Comparison of ENCODE assay signal across 8 mouse cellular contexts in the genomic region with DNA sequence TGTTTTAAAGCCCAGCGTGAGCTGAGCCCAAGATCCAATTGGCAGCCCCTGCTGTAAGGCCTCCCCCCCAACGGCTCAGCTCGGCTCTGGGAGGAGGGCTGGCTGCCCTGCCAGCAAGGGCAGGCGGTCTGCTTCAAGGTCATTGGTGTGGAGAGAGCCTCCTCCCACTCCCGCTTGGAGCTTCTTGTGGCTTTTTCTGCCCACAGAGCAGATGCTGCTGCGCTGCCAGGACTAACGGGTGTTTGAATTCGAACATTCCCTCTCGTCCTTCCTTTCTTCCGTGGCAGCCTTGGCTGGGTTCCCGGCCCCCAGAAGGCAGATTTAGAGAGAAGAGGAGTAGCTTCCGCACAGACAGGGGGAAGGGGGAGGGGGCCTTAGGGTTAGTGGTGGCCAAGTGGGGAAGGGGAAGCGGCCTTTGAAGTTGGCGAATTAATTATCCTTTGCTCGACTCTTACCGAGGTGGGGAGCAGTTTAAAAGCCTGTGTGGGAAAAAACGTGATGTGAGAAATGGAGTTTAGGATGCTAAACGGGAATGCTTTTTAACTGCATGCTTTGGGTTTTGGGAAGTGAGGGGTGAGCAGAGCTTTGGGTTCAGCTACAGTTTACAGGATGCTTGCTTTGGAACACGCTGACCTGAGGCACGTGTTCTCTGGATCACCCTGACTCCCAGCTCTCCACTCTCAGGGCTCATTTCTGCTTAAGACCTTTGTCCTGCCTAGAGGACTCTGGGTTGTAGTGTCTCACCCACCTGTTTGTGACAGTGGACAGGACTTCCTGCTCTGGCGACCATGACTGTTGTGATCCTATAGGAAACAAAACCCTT.
DNase-seq lines count a peak whose midpoint lies in the region; ATAC-seq and TF ChIP-seq lines count a peak whose summit lies in the region.

No protein-coding gene starts in this region.

- H3K36me3 ChIP-seq in embryonic facial prominence, embryonic 11.5 days (replicated peaks; ENCODE audit: control insufficient read depth, insufficient read depth, low read depth, low read length): no peaks in the 10 kb centered on the region
- no peaks in the 10 kb centered on the region for H3K36me3 ChIP-seq in heart, embryonic 14.5 days (ENCODE audit: control insufficient read depth, insufficient read depth, low read length)
- no peaks in the 10 kb centered on the region for H3K36me3 ChIP-seq in liver, embryonic 14.5 days (replicated peaks; ENCODE audit: control insufficient read depth, insufficient read depth, low read depth)
- H3K36me3 ChIP-seq in neural tube, embryonic 15.5 days: no peaks in the 10 kb centered on the region

- H3K9ac ChIP-seq in embryonic facial prominence, embryonic 11.5 days (replicated peaks; ENCODE audit: low read length): peak overlapping the region; percentile 23; the same call in 1 of the 2 replicates
- H3K9ac ChIP-seq in heart, embryonic 14.5 days (ENCODE audit: low read length): peak overlapping the region; percentile 58
- no peak overlapping the region for H3K9ac ChIP-seq in liver, embryonic 14.5 days (replicated peaks)
- peak overlapping the region; percentile 30; the same call in 1 of the 2 replicates for H3K9ac ChIP-seq in neural tube, embryonic 15.5 days (replicated peaks)

- peak; percentile 57; the same call in 1 of the 2 replicates for ATAC-seq in embryonic facial prominence, embryonic 11.5 days (replicated peaks; ENCODE audit: insufficient number of reproducible peaks, low FRiP score, low TSS enrichment, low read depth)
- ATAC-seq in heart, embryonic 14.5 days (ENCODE audit: insufficient number of reproducible peaks, insufficient read depth, low FRiP score, low read depth): peak; percentile 74
- ATAC-seq in liver, embryonic 14.5 days (ENCODE audit: insufficient read depth): no peak
- ATAC-seq in neural tube, embryonic 15.5 days (ENCODE audit: low FRiP score): peak; percentile 89

- H3K4me3 ChIP-seq in embryonic facial prominence, embryonic 11.5 days (ENCODE audit: low read depth, low read length): 0 out of 2 replicates have a peak overlapping the region, but pooled peaks have one; percentile 2
- peak overlapping the region; percentile 11 to 16; a peak in 3 of 4 replicates for H3K4me3 ChIP-seq in heart, embryonic 14.5 days (ENCODE audit: control insufficient read depth in 1 of 2, insufficient read depth in 1 of 2, low read depth in 1 of 2, low read length in 2 of 2)
- H3K4me3 ChIP-seq in liver, embryonic 14.5 days (ENCODE audit: insufficient read depth in 1 of 2, low read depth in 2 of 2, low read length in 2 of 2): no peak overlapping the region
- H3K4me3 ChIP-seq in neural tube, embryonic 15.5 days (replicated peaks): no peak overlapping the region

- no peak for TF ChIP-seq EP300 in liver, embryonic 14.5 days (IDR thresholded peaks at IDR 0.05; ENCODE audit: low read depth)

- H3K4me2 ChIP-seq in embryonic facial prominence, embryonic 11.5 days (ENCODE audit: low read depth, low read length): peak overlapping the region; percentile 36
- peak overlapping the region; percentile 59 for H3K4me2 ChIP-seq in heart, embryonic 14.5 days (ENCODE audit: low read length)
- H3K4me2 ChIP-seq in liver, embryonic 14.5 days (ENCODE audit: low read depth): peak overlapping the region; percentile 6; the same call in 1 of the 2 replicates
- H3K4me2 ChIP-seq in neural tube, embryonic 15.5 days: peak overlapping the region; percentile 48

- no peaks in the 10 kb centered on the region for H3K4me1 ChIP-seq in embryonic facial prominence, embryonic 11.5 days (ENCODE audit: control insufficient read depth, insufficient read depth, low read length)
- H3K4me1 ChIP-seq in heart, embryonic 14.5 days (ENCODE audit: control insufficient read depth in 2 of 2, insufficient read depth in 2 of 2, low read length in 2 of 2): peaks cover 13 to 14% of the 10 kb centered on the region in 2 experiments
- H3K4me1 ChIP-seq in liver, embryonic 14.5 days (replicated peaks; ENCODE audit: control insufficient read depth in 2 of 2, insufficient read depth in 2 of 2, low read length in 1 of 2): peaks cover 0 to 3% of the 10 kb centered on the region in 2 experiments; a peak in 1 of 4 replicates
- H3K4me1 ChIP-seq in neural tube, embryonic 15.5 days: peaks cover 28% of the 10 kb centered on the region

- peak; percentile 18 for DNase-seq in urinary bladder, postnatal 25 days (ENCODE audit: low spot score)
- no peak for DNase-seq in urinary bladder, postnatal 10 days (ENCODE audit: low spot score)
- DNase-seq in embryonic facial prominence, embryonic 11.5 days (ENCODE audit: low spot score): peak; percentile 45
- peak; percentile 79 to 90 for DNase-seq in layer of hippocampus, adult 18-20 months (ENCODE audit: low spot score in 2 of 2)
- no peak for DNase-seq in liver, embryonic 14.5 days (ENCODE audit: low read depth in 3 of 3, low spot score in 3 of 3)
- DNase-seq in thymus, postnatal 25 days: peak; percentile 51

- no peaks in the 10 kb centered on the region for H3K9me3 ChIP-seq in embryonic facial prominence, embryonic 11.5 days (replicated peaks; ENCODE audit: control insufficient read depth, low read length)
- no peaks in the 10 kb centered on the region for H3K9me3 ChIP-seq in heart, embryonic 14.5 days (ENCODE audit: control insufficient read depth, low read length)
- H3K9me3 ChIP-seq in liver, embryonic 14.5 days (ENCODE audit: control insufficient read depth, low read length): no peaks in the 10 kb centered on the region
- no peaks in the 10 kb centered on the region for H3K9me3 ChIP-seq in neural tube, embryonic 15.5 days (replicated peaks)

- H3K27ac ChIP-seq in embryonic facial prominence, embryonic 11.5 days (replicated peaks; ENCODE audit: low read depth, low read length): no peak overlapping the region
- peak overlapping the region; percentile 63 to 72 for H3K27ac ChIP-seq in heart, embryonic 14.5 days (replicated peaks in 1 of 2; ENCODE audit: control insufficient read depth in 1 of 2, insufficient read depth in 1 of 2, low read depth in 2 of 2, low read length in 2 of 2)
- H3K27ac ChIP-seq in liver, embryonic 14.5 days: no peak overlapping the region
- H3K27ac ChIP-seq in neural tube, embryonic 15.5 days (replicated peaks): peak overlapping the region; percentile 81

- H3K27me3 ChIP-seq in embryonic facial prominence, embryonic 11.5 days (ENCODE audit: control insufficient read depth, insufficient read depth, low read length): no peaks in the 10 kb centered on the region
- no peaks in the 10 kb centered on the region for H3K27me3 ChIP-seq in heart, embryonic 14.5 days (ENCODE audit: control insufficient read depth, insufficient read depth, low read length)
- H3K27me3 ChIP-seq in liver, embryonic 14.5 days (ENCODE audit: control insufficient read depth, insufficient read depth, low read length): no peaks in the 10 kb centered on the region
- no peaks in the 10 kb centered on the region for H3K27me3 ChIP-seq in neural tube, embryonic 15.5 days (replicated peaks)

- TF ChIP-seq CTCF in liver, embryonic 14.5 days (IDR thresholded peaks at IDR 0.05; ENCODE audit: low read depth): no peak

- 3% methylated on average over 21 of the region's 21 CpGs for WGBS in embryonic facial prominence, embryonic 11.5 days
- 3% methylated on average over 21 of the region's 21 CpGs for WGBS in heart, embryonic 14.5 days
- WGBS in liver, embryonic 14.5 days (ENCODE audit: insufficient replicate concordance): 4% methylated on average over 21 of the region's 21 CpGs
- WGBS in neural tube, embryonic 15.5 days: 1% methylated on average over 21 of the region's 21 CpGs

Comparison
In these comparisons a context has a peak if more than half of its experiments do, and no peak if none do; other contexts are left out.
1. DNase-seq: peak in urinary bladder, postnatal 25 days (single experiment), embryonic facial prominence, embryonic 11.5 days (single experiment), layer of hippocampus, adult 18-20 months (2 of 2) and thymus, postnatal 25 days (single experiment); none in urinary bladder, postnatal 10 days (single experiment) and liver, embryonic 14.5 days (0 of 3).
2. H3K27ac ChIP-seq: peak in heart, embryonic 14.5 days (2 of 2) and neural tube, embryonic 15.5 days (single experiment); none in embryonic facial prominence, embryonic 11.5 days (single experiment) and liver, embryonic 14.5 days (single experiment).
3. H3K4me2 ChIP-seq: peak in every context shown above with its lines; median percentile 59 in heart, embryonic 14.5 days; 48 in neural tube, embryonic 15.5 days; 36 in embryonic facial prominence, embryonic 11.5 days; 6 in liver, embryonic 14.5 days.
4. H3K4me3 ChIP-seq: peak in embryonic facial prominence, embryonic 11.5 days (single experiment) and heart, embryonic 14.5 days (2 of 2); none in liver, embryonic 14.5 days (0 of 2) and neural tube, embryonic 15.5 days (single experiment).